Mouse (Mus musculus) liver, embryonic 14.5 days (tissue): Measurements from ENCODE around the gene Spata2l. TPM values are rescaled to one million over a fixed set of nuclear protein-coding genes. Genes with fewer than 3 reads are reported as not detected.

Experiments
- ATAC-seq: fragments of 200-750 bp; cut with Nextera tagmentation; 2 replicates; pipeline ENCODE4 v1.8.0; 2017; ENCODE audit warnings: moderate number of reproducible peaks, mild to moderate bottlenecking, moderate library complexity; ENCODE audit not compliant: insufficient read depth
- DNase-seq, 3 experiments: peaks; one replicate each; pipeline ENCODE4 v3.0.0-alpha.2; 2012 to 2013; ENCODE audit warnings: low read depth in 3 of 3, low spot score in 3 of 3
- H3K27ac ChIP-seq: fragments of 300-500 bp; sonication (generic); 2 replicates; pipeline ENCODE4 v1.5.1; 2014; ENCODE audit warnings: moderate library complexity, mild to moderate bottlenecking, control low read depth, inconsistent platforms
- H3K27me3 ChIP-seq: fragments of 300-500 bp; sonication (generic); 2 replicates; pipeline ENCODE4 v1.6.1; 2014; ENCODE audit warnings: mild to moderate bottlenecking, low read length, moderate library complexity; ENCODE audit not compliant: control insufficient read depth, insufficient read depth
- H3K36me3 ChIP-seq: fragments of 300-500 bp; sonication (generic); replicated peaks from 2 replicates; pipeline ENCODE4 v1.6.1; 2014; ENCODE audit warnings: low read depth; ENCODE audit not compliant: control insufficient read depth, insufficient read depth
- H3K4me1 ChIP-seq, 2 experiments: fragments of 200-500 bp in 1 of 2; fragments of 300-500 bp in 1 of 2; sonication (generic) in 1 of 2; replicated peaks; 2 replicates each; pipeline ENCODE4 v1.6.1; 2012 to 2014; ENCODE audit warnings: antibody characterized with exemption in 1 of 2, inconsistent platforms in 1 of 2, low read length in 1 of 2; ENCODE audit not compliant: control insufficient read depth in 2 of 2, insufficient read depth in 2 of 2
- H3K4me2 ChIP-seq: fragments of 300-500 bp; sonication (generic); 2 replicates; pipeline ENCODE4 v1.6.1; 2014; ENCODE audit warnings: low read depth, mild to moderate bottlenecking, control low read depth, moderate library complexity
- H3K4me3 ChIP-seq, 2 experiments: fragments of 200-500 bp in 1 of 2; fragments of 300-500 bp in 1 of 2; sonication (generic) in 1 of 2; 2 replicates each; pipeline ENCODE4 v1.5.1; 2012 to 2014; ENCODE audit warnings: low read depth in 2 of 2, low read length in 2 of 2, mild to moderate bottlenecking in 2 of 2, control low read depth in 1 of 2, inconsistent platforms in 1 of 2, moderate library complexity in 1 of 2; ENCODE audit not compliant: insufficient read depth in 1 of 2
- H3K9ac ChIP-seq: fragments of 300-500 bp; sonication (generic); replicated peaks from 2 replicates; pipeline ENCODE4 v1.6.1; 2014; ENCODE audit warnings: mild to moderate bottlenecking, control low read depth, moderate library complexity
- H3K9me3 ChIP-seq: fragments of 300-500 bp; sonication (generic); 2 replicates; pipeline ENCODE4 v1.6.1; 2016; ENCODE audit warnings: low read length, mixed read lengths; ENCODE audit not compliant: control insufficient read depth
- CTCF ChIP-seq: IDR thresholded peaks from 2 replicates; pipeline ENCODE4 v1.5.1; 2016; ENCODE audit warnings: antibody characterized with exemption, low read depth, control low read depth
- EP300 ChIP-seq: IDR thresholded peaks from 2 replicates; pipeline ENCODE4 v1.6.1; 2016; ENCODE audit warnings: antibody characterized with exemption, low read depth
- WGBS: fragments of 180-500 bp; shearing (Covaris S2); extraction: QIAGEN DNeasy Blood & Tissue Kit; methylation state at CpG from one replicate; pipeline ENCODE4 v1.1.7; 2014; ENCODE audit not compliant: insufficient replicate concordance; 5-methylcytosine and 5-hydroxymethylcytosine counted together
- polyA plus RNA-seq, 2 experiments: library from polyadenylated mRNA; depleted of rRNA in 1 of 2; stranded (reverse) in 1 of 2; unstranded in 1 of 2; fragments of >200 nt; fragmentation: Nextera tagmentation in 1 of 2; extraction: Ambion mirVana in 1 of 2; gene quantifications; 2 replicates each; pipeline versions ENCODE4 v1.2.1 to v1.2.3; 2012 to 2014

The Spata2l gene
- polyA plus RNA-seq, 2 experiments = 0.87 to 1.5 TPM

GRCm38 (mm10) chr8:123220917-123221316, 15.1 kb downstream of the Spata2l start:
- WGBS = 59% methylated on average over 1 of the region's 1 CpGs
- H3K36me3 ChIP-seq = no peaks in the 10 kb centered on the region
- no peak for ATAC-seq

GRCm38 (mm10) chr8:123215430-123215829, 20.6 kb downstream of the Spata2l start:
- Histone ChIP-seq H3K27me3 (no peaks in the 10 kb centered on the region), H3K4me3 (no peak overlapping the region), H3K9ac (no peak overlapping the region), H3K36me3 (0 out of 2 replicates have a peak, but pooled peaks cover 1% of the 10 kb centered on the region), H3K4me2 (no peak overlapping the region), H3K27ac (no peak overlapping the region), H3K4me1 (peaks cover 12% of the 10 kb centered on the region in 2 experiments), H3K9me3 (no peaks in the 10 kb centered on the region)
- DNase-seq (no peak), ATAC-seq (no peak)
- TF ChIP-seq EP300 (no peak), CTCF (no peak)
- WGBS = 20% methylated on average over 3 of the region's 3 CpGs

More at GRCm38 (mm10) chr8:123220917-123221316, 15.1 kb downstream of the Spata2l start:
- H3K4me3 ChIP-seq = no peak overlapping the region
- H3K4me2 ChIP-seq = no peak overlapping the region
- H3K27ac ChIP-seq = no peak overlapping the region
- H3K27me3 ChIP-seq = no peaks in the 10 kb centered on the region
- DNase-seq = no peak
- no peak overlapping the region for H3K9ac ChIP-seq
- TF ChIP-seq EP300 (no peak), CTCF (no peak)
- peaks cover 7 to 11% of the 10 kb centered on the region in 2 experiments for H3K4me1 ChIP-seq
- no peaks in the 10 kb centered on the region for H3K9me3 ChIP-seq

GRCm38 (mm10) chr8:123213118-123213772, 22.8 kb downstream of the Spata2l start:
- peaks cover 12% of the 10 kb centered on the region in 2 experiments for H3K4me1 ChIP-seq
- ATAC-seq (peak; percentile 14), DNase-seq (no peak)
- peak overlapping the region; percentile 31 for H3K27ac ChIP-seq
- peak overlapping the region; percentile 57 for H3K9ac ChIP-seq
- H3K4me3 ChIP-seq = peak overlapping the region; percentile 60 to 80
- WGBS = 25% methylated on average over 22 of the region's 22 CpGs
- H3K36me3 ChIP-seq = peaks cover 10% of the 10 kb centered on the region
- H3K4me2 ChIP-seq = peak overlapping the region; percentile 95
- no peaks in the 10 kb centered on the region for H3K9me3 ChIP-seq
- no peak for TF ChIP-seq EP300
- TF ChIP-seq CTCF = no peak
- no peaks in the 10 kb centered on the region for H3K27me3 ChIP-seq

DNA sequence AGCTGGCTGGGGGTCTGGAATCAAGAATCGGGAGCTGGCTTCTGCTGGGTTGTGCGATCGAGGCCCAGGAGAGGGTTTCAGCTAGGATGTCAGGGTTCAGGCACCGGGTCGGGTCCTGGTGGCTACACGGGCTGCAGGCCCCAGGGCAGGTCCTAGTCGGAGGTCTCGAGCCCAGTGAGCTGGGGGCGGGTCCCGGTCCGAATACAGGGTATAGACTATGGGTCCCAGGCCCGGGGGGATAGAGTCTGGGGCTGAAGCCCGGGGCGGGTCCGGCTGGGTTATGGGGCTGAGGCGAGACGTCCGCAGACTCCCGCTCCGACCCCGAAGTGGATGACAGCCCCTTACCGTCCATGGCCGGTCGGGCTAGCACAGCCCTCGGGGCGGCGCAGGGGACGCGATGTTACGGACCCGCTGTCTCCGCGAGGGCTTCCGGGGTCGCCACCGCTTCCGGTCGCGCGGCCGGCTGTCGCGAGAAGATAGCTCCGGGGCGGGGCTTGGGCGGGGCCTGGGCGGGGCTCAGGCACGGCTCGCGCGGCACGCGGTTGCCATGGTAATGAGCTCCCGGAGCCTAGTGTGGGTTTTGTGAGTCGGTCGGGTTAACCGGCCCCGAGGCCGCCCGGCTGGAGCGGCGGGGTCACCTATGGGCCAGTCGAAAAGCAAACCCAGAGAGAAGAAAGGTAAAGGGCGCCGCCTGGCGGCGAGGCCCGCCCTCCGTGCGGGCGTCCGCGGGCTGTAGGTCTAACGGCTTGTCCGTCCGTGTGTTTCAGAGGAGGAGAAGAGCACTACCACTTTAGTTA, 23.5 kb downstream of the Spata2l start, which contains the start of the genes Chmp1a and Spata33:
Gene Chmp1a (minus strand): TSS at position 443 of the 797 bp plus-strand sequence.
Gene Spata33 (plus strand): TSS at position 512 of the 797 bp plus-strand sequence.
- Histone ChIP-seq H3K27me3 (no peaks in the 10 kb centered on the region), H3K4me1 (peaks cover 12% of the 10 kb centered on the region in 2 experiments), H3K36me3 (peaks cover 12% of the 10 kb centered on the region), H3K9me3 (no peaks in the 10 kb centered on the region), H3K27ac (peak within 1 kb of the TSS; percentile 31), H3K4me3 (peak within 1 kb of the TSS; percentile 80 to 89), H3K9ac (peak within 1 kb of the TSS; percentile 82), H3K4me2 (peak within 1 kb of the TSS; percentile 95)
- WGBS = under 1% methylated on average over 76 of the region's 76 CpGs
- TF ChIP-seq CTCF = peak; percentile 69
- peak; percentile 59; the same call in 1 of the 2 replicates for TF ChIP-seq EP300
- ATAC-seq (peak; percentile 88), DNase-seq (peak; percentile 80 to 86 (median 85))

- peaks cover 12% of the 10 kb centered on the region in 2 experiments for H3K4me1 ChIP-seq
- ATAC-seq (no peak), DNase-seq (no peak)
- peak overlapping the region; percentile 31 for H3K27ac ChIP-seq
- peak overlapping the region; percentile 80 to 89 for H3K4me3 ChIP-seq
- no peaks in the 10 kb centered on the region for H3K9me3 ChIP-seq
- H3K27me3 ChIP-seq = no peaks in the 10 kb centered on the region
- peak overlapping the region; percentile 95 for H3K4me2 ChIP-seq
- peak overlapping the region; percentile 82 for H3K9ac ChIP-seq
- peaks cover 16% of the 10 kb centered on the region for H3K36me3 ChIP-seq
- TF ChIP-seq EP300 (no peak), CTCF (no peak)
- 20% methylated on average over 10 of the region's 10 CpGs for WGBS
Measured at GRCm38 (mm10) chr8:123211876-123212275, 24.2 kb downstream of the Spata2l start.
